Mouse (Mus musculus): ENCODE results near the gene Lrfn3.
A peak's percentile ranks its signal among the peaks of the same experiment; 100 is the strongest.

The Lrfn3 gene

GRCm38 (mm10) chr7:30362652-30363343 is at the start of gene Lrfn3:
Gene Lrfn3 (minus strand): TSS chr7:30362772.
- peak; percentile 82 for DNase-seq

- DNase-seq = no peak
Observed at GRCm38 (mm10) chr7:30411023-30411422, 48.5 kb upstream of the Lrfn3 start.

DNA sequence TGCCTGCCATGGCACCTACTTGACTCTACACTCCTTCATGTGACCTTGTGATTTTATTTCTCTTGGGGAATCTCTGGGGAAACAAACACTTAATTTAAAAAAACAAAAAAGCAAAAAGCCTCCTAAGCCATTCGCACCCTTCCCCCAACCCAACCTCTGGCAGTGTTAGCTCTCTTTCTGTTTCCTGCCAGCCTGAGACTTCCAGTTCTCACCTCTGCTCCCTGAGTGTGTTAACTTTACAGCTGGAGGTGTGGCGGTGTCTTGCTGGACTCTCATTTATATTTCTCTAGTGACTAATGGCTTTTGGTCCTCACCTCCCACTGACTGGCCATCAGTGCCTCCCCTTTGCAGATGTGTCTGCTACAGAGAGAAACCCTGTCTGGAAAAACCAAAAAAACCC is 47.2 kb upstream of the Lrfn3 start:
- DNase-seq = no peak

DNA sequence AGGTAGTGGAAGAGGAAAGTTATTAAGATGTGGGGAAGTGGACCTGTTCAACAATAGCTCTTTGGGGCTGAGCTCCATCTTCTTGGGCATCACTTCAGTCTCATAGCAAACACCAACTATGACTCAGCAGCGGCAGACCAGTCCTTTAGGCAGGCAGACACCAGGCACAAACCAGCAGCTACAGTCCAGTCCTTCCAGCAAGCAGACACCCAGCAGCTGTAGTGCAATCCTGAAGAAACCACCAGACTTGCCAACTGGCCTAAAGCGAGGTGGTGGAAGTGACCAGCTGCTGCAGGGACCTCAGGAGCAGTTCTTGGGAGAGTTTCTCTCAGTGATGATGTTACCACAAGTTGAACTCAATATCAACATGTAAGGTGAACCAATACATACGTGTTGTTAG is 46.1 kb upstream of the Lrfn3 start:
- no peak for DNase-seq

GRCm38 (mm10) chr7:30402343-30402742 is 39.8 kb upstream of the Lrfn3 start:
- no peak for DNase-seq

- DNase-seq = no peak
Observed at GRCm38 (mm10) chr7:30399671-30400070, 37.1 kb upstream of the Lrfn3 start.

GRCm38 (mm10) chr7:30394871-30395270 is 32.3 kb upstream of the Lrfn3 start:
- no peak for DNase-seq

GRCm38 (mm10) chr7:30394379-30394778 is 31.8 kb upstream of the Lrfn3 start:
- DNase-seq = no peak

GRCm38 (mm10) chr7:30393631-30394030 is 31.1 kb upstream of the Lrfn3 start:
- DNase-seq = no peak

- no peak for DNase-seq
Observed at GRCm38 (mm10) chr7:30392746-30393520, 30.4 kb upstream of the Lrfn3 start.

- no peak for DNase-seq
Observed at GRCm38 (mm10) chr7:30384106-30384505, 21.5 kb upstream of the Lrfn3 start.

DNA sequence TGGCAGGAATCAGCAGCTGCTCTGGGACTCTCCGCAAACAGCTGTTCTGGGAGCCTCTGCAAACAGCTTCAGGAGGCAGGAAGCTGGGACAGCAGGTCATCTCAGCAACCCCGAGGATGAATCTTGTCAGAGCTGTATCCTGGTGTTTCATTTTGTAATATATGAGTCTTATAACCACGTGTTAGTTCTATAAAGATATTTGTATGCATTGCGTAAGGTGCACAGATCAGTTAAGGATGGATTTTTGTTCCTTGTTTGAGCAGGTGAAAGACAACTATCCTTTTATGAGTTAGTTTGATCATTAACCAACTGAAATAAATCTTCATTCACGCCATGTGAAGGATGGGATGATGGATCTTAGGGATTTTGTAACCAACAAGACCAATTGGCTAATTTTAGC is 17.5 kb upstream of the Lrfn3 start:
- DNase-seq = no peak

GRCm38 (mm10) chr7:30373501-30373962 is 11.0 kb upstream of the Lrfn3 start:
- peak; percentile 98 for DNase-seq

- no peak for DNase-seq
Observed at GRCm38 (mm10) chr7:30367466-30367865, 4.9 kb upstream of the Lrfn3 start.

GRCm38 (mm10) chr7:30363344-30363738 is 769 bp upstream of the Lrfn3 start:
- no peak for DNase-seq

GRCm38 (mm10) chr7:30360028-30360427 is 2.5 kb downstream of the Lrfn3 start:
- no peak for DNase-seq

DNA sequence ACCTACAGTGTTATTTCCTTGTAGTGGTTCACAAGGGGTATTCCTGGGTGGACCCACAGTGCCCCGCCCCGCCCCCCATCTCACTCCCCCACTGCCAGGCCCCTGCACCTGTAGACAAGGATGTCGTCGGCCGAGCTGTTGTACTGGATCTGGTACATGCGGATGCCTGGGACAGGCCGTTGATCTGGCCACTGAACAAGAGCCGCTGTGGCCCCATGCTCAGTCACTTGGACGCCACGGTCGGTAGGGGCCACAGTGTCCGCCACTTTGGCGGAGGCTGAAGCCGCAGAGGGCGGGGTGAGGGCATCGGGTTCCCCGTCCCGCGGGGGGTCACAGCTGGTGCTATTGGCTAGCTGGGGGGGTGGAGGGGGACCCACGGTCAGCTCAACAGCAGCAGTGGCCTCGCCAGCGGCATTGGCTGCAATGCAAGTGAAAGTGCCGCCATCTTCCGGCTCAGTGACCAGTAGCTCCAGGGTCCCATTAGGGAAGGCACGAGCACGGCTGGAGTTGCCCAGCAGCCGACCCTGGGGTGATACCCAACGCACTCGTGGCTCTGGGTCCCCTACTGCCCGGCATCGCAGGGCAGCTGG is 3.2 kb downstream of the Lrfn3 start:
- DNase-seq = peak; percentile 35

GRCm38 (mm10) chr7:30358378-30359186 is 4.0 kb downstream of the Lrfn3 start:
- no peak for DNase-seq

- DNase-seq = no peak
Observed at GRCm38 (mm10) chr7:30354059-30354458, 8.5 kb downstream of the Lrfn3 start.

DNA sequence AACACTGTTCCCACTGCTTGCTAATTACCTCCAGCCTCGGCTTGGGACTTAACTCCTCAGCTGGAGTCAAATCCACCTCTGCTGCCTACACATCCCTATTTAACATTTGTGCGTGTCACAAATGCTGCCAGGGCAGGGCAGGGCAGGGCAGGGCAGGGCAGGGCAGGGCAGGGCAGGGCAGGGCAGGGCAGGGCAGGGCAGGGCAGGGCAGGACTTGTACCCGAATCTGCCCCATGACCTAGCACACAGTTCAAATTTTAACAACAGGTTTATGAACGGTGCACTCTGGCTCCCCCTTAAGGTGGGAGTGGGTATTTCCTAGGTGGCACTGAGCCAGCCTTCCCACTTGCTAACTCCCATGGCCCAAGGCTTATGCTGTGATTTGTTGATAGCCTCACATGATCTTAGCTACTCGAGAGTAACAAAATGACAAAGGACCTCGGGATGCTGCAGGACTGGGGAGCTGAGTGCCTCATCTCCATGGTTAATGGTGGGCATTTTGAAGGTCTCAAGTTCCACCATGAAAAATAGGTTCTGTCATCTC is 9.2 kb downstream of the Lrfn3 start:
- DNase-seq = peak; percentile 86

DNA sequence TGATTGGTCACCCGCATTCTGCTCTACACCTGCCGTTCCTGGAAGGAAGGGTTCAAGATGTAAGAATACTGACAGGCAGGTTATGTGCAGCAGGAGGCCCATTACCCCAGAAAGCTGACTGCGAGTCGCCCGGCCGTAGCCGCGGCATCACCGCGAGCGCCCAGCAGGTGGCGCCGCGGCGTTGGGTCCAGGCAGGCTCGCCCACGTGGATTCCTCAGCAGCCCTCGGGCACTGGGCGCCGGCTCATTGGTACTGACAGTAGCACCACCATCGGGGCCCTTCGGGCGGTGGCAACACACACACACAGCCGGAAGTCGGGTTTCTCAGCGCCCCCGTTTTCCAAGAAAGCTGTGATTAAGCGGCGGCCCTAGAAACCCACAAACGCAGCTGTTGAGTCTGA is 14.7 kb downstream of the Lrfn3 start:
- peak; percentile 87 for DNase-seq

GRCm38 (mm10) chr7:30346635-30347379 is 15.8 kb downstream of the Lrfn3 start:
- no peak for DNase-seq
